Mouse (Mus musculus): Measurements from ENCODE around the gene Ryr2.

Ryr2 gene

DNA sequence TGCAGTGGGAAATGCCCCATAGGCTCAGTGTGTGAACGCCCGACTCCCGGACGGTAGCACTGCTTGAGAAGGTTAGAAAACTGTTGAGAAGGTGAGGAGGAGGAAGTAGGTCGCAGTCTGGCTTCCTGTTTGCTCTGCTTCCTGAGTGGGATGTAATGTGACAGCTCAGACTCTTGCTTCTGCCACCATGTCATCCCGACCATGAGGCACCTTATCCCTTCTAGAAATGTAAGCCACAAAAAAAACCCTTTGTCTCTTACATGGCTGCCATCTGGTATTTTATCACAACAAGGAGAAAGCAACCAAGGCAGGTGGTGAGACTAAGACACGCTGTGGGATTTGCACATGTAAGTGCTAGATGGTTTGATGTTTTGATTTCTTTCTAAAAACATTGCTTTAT is 12.2 kb downstream of the Ryr2 start:
- no peak for DNase-seq (ENCODE audit: low spot score)

DNA sequence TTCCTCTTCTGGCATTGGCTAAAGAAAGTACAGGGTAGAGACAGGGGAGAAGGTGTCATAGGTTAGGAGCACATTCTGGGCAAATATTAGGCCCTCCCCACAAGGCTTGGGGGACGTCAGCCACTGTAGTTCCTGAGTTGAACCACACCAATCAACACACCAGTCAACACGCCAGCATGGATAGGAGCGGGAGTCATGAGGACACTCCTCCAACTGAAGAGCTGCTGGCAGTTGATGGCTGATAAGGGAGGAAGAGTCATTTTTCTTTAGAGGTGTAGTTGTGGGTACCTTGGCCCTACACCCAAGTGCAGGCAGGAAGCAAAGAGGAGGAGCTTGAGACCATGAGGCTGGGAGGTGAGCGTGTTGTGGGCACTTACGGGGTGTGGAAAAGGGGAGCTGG is 13.6 kb downstream of the Ryr2 start:
- no peak for DNase-seq (ENCODE audit: low spot score)

DNA sequence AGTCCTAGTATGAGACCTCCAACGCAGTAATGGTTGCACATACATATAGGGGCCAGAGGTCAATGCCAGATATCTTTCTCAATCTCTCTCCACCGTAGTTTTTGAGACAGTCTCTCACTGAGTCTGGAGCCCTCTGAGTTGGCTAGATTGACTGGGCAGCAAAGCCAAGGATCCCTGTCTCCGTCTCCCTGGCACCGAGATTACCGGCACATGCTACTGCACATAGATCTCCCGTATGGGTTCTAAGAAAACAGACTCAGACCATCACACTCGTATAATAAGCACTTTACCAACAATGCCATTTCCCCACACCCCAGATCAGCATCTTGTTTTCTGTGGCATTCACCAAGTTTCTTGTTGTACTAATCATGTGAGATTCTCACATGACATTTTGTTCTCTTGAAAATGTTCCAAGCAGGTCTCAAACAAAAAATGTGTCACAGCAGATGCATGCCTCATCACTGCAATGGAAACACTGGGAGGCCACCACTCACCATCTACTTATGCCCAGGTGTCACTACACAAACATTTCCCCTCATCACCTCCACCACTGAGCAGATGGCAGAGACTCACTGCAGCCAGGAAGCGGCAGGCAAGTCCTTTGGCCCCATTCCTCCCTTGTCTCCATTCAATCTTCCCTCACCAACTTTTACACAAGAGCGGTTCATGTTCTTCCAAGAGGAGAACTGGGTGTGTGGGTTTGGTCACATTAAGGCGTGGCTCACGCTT is 14.2 kb downstream of the Ryr2 start:
- no peak for DNase-seq (ENCODE audit: low spot score)

DNA sequence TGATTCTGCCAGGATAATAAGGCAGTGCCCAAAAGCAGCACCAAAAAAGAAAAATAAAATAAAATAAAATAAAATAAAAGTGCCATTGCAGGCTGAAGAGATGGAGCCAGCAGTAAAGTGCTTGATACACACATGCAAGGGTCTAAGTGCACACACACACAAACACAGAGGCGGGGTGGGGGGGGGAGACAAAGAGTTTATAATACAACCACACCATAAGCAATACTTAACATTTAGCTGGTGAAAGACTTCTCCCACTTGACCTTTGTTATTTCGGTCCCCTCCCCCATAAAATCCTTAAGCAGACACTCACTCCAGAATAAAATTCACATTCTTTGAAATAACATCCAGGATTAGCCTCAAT is 22.7 kb downstream of the Ryr2 start:
- no peak for DNase-seq (ENCODE audit: low spot score)

DNA sequence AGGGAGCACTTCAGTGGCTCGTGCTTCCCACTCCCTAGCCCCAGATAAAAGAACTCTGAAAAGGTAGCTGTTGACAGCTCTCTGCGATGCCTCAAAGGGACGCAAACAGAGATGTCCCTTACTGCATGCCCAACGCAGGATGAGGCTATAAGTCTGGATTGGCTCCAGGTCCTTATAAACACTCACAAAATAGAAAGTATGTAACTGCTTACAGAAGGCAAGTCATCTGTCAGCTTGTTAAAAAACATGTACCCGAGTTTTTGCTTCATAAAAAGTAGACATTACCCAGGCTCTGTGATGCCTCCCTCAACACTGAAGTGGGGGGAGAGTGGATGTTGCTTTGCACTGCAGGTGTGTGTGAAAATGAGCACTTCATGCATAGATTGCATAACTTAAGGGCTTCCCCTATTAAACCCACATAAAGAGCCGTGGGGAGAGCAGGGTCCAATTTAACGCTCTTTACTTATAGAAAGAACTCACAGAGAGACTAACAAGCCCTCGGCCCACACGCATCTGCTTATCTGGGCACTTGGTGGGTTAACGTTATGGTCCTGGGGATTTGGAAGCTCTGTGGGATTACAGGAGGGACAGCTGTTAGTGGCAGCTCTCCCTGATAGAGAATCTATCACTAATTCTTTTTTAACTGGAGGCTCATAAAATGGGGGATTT is 23.2 kb downstream of the Ryr2 start:
- DNase-seq (ENCODE audit: low spot score), result no peak

DNA sequence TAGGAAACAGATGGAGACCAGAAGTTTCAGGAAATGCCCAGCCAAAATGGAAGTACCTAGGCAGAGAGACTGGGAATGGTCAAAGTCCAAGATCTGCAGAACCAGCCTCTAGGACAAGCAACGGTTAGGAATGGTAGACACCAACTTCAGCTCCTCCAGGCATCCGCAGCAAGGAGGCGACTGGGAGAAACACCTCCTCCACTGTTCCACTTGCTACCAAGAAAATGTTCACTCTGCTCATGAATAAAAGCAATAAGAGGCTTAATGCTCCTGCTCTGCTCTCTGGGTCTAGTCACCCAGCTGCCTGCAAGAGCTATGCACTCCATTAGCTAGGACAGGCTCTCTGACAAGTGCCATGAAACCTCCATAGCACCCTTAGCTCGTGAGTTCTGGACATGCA is 26.2 kb downstream of the Ryr2 start:
- DNase-seq (ENCODE audit: low spot score), result no peak

DNA sequence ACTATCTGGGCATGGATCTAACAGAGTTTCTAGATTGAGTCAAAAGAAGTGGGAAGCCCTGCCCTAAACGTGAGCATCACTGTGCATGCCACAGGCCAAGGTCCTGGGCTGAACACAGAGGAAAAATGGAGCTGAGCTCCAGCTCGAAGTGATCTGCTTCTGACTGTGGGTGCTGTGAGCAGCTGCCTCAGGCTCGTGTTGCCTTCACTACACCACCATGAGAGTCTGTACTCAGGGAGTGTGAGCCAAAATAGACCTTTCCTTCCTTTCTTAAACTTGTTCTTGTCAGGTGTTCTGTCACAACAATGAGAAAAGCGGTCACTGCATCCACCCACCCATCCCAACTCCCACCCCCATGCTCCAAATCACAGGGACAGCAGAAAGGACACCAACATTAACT is 27.2 kb downstream of the Ryr2 start:
- no peak for DNase-seq (ENCODE audit: low spot score)

DNA sequence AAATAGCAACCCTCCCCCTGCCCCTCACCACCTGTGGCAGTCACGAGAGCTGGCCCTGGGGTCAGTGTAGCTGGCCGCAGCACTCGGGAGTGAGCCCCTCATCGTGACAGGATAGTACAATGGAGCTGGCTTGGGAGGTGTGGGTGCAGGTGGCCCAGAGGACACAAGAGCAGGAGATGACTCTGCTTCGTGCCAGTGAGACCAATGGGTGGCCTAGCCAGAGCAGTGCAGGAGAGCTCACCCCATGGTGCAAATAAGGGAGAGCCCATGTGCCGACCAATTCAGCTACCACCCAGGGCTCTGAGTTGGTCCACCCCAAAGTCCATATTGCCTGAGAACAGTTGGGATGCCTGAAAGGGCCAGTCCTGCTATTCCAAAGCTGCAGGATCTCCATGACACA is 31.8 kb downstream of the Ryr2 start:
- DNase-seq (ENCODE audit: low spot score), result no peak

DNA sequence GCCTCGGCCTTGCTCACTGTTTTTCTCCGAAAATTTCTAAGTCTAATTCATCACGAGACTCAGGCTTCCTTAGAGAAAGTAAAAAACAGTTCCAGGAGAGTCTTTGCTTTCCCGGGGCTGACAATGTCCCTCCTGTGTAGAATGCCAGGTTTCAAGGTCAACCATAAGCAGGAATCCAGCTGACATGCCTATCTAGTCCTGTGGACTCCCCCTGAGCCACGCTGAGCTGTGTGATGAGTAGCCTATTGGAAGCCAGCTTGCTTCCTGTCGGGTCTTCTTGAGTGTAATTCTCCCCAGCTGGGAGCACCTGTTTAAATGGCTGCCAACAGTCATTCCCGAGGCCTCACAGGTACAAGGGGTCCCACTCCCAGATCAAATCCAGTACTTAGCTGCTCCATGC is 34.2 kb downstream of the Ryr2 start:
- DNase-seq (ENCODE audit: low spot score), result no peak

DNA sequence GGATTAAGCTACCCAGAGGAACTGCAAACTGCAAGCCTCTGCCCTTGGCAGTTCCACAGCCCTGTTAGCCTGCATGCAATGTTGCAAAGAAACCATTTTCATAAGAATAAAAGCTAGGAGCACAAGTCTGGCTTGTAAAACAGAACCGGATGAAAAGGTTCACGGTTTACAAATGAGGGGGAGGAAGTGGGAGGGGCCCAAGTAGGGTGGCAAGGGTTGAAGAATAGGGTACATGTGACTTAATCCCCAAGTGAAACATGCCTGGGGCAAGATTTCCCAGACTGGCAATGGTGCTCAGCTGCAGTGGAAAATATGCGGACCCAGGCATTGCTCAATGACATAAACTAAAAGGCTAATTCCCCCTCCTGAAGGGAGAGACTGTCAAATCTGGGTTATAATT is 34.6 kb downstream of the Ryr2 start:
- DNase-seq (ENCODE audit: low spot score), result no peak

DNA sequence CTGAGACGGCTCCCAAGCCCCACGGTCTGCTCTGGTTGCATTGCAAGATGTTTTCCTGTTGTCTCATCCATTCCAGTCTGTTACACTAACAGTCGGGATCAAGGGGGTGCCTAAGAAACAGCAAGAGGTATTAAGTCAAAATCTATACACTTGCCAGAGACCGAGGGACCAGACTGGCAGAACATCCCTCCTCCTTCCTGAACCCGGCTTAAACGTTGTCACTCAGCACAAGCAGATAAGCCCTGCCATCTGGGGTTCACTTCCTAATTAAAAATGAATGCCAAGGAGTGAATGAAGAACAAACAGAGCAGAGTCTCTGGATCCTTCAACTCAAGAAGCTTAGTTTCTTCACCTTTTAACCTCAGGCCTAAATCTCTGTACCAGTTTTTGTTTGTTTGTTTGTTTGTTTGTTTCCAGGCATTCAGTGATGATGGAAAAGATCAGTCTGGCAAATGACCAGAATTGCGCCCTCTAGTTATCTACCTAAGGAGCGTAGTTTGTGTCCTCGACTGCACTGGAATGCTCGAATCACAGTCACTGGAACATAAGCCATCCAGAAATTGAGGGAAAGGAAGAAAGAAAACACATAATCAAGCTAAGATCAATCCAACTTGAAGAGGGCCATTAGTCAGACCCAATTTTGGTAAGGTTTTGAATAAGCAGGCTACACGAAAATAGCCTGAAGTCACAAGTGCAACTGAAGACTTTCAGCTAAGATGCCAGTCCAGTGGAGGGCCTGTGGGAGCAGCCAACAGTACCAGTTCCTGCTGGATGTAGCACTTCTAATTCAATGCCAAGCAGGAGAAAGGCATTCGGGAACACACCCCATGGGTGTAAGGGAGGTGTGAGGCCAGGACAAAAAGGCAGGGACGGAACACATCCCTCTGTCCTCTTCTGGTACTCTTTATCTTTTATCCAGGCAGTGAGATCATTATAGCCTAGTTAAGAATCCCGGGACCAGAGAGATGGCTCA is 36.3 kb downstream of the Ryr2 start:
- no peak for DNase-seq (ENCODE audit: low spot score)

DNA sequence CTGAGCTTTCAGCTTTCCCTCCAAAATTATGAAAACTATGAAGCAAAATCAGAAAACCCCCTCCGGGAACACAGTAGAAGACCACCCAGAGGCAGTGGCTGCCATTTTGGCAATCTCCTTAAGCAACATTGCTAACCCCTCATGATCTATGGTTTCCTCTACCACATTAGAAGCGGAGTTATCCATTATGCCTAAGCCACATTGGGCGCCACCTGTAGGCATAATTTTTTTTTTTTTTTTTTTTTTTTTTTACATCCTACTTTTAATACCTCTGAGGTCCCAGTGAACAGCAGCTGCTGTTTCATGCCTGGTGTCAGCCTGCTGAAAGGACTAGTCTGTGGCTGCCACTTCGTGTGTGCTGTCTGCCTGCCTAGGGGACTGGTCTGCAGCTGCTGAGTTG is 42.2 kb downstream of the Ryr2 start:
- DNase-seq (ENCODE audit: low spot score), result no peak

DNA sequence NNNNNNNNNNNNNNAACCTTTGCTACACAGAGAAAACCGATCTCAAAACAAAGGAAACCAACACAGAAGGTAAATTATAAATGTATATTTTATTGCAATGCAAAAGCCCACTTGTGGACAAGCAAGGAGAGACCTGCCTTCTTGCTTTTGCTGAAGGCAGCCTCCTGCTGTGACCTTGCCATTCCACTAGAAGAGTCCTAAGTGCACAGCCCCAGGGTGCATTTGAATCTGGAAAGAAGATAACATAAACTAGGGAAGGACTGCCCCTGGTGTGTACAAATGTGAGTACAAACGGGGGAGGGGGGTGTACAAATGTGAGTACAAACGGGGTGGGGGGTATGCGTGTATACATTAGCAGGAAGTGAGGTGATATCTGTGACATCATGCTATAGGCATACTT is 43.2 kb downstream of the Ryr2 start:
- DNase-seq (ENCODE audit: low spot score), result no peak

DNA sequence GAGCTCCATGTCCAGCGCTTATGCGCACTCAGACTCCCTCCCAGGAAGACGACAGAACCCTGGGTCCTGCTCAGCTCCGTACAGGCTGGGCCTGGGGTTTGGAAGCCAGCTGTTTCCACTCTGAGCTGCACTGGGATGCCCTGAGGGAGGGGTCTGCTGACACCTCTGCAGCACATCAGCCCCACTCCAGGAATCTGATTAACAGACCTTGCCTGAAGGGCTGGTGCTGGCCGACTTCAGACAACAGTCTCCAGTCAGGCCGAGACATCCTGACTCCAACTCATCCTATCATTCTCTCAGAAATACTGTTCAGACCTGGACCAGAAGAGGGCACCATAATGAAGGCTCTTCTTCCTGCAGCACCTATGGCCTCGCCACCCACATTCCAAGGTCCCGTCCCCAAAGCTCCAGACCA is 49.4 kb downstream of the Ryr2 start:
- no peak for DNase-seq (ENCODE audit: low spot score)

DNA sequence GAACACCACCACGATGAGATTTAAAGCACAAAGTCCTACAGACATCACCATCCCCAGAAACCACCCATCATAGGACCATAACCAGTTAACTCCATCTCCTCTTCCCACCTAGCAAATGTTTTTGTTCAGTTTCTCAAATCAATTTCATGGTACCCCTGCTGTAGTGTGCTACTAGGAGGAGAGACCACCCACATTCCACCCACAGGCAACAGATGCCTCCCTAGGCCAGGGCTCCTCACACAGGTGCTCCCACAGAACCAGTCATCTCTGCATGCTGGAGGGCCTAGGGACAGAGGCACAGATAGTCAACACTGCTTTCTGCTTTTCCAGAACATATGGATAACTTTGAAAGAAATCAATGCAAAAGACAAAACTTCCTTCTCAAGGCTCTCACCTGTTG is 50.8 kb downstream of the Ryr2 start:
- no peak for DNase-seq (ENCODE audit: low spot score)

DNA sequence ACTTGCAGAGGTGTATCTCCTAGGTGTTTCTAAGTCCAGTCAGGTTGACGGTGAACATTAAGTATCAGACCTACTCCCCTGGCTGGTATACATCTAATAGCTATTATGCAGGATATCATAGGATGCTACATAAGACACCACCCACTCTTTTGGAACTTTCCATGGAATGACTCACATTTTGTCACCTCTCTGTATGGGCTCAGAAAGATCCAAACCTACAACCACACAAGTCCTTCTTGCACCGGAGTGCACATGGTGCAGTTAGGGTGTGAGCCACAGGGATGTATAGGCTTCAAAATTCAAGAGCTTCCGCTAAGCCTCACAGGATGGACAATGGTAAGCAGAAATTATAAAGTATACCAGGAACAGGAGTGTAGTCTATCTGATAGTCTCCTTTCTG is 52.8 kb downstream of the Ryr2 start:
- DNase-seq (ENCODE audit: low spot score), result no peak

DNA sequence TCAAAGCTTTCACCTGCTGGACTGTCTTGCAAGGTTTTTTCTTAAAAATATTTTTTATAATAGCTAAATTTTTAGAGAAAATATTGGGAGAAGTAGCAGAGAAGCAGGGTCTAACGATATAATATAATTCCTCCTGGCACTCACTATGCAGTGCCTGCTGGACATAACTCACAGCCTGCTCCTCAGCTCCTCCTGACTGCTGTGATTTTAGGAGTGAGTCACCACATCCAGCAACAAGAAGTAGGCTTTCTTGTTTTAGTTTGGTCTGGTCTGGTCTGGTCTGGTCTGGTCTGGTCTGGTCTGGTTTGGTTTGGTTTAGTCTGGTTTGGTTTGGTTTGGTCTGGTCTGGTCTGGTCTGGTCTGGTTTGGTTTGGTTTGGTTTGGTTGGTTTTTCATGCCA is 55.9 kb downstream of the Ryr2 start:
- peak; percentile 16 for DNase-seq (ENCODE audit: low spot score)

DNA sequence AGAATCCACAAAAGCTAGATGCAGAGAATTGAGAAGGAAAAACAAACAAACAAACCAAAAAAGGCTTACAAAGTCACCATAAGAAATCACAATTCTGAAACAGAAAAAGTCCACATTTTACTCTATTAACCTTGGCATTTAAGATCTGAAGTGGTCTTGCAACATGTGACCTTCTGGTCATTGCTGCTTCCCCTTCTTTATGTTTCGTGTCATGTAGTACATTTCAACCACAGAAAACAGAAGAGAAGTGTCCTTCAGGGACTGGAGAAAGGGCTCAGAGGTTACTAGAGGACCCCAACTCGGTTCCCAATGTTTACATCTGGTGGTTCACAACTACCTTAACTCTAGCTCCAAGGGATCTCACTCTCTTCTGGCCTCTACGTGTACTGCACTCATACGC is 59.7 kb downstream of the Ryr2 start:
- no peak for DNase-seq (ENCODE audit: low spot score)

DNA sequence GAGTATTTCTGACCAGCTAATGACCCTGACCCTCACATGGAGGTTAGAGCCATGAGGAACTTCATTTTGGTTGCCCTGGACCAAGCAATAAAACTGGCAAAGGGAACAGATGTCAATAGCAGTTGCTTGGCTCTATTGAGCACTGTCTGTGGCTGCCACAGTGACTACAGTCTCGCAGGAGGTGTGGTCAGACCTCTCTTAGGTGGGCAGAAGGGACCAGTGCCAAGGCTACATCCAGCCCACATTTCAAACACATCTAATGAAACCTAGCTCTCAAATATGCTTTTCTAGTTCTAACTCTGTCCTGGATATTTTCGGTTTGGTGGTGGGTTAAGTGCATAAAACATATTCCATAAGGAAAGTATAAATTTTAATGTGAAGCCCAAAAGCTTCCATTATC is 62.0 kb downstream of the Ryr2 start:
- no peak for DNase-seq (ENCODE audit: low spot score)

DNA sequence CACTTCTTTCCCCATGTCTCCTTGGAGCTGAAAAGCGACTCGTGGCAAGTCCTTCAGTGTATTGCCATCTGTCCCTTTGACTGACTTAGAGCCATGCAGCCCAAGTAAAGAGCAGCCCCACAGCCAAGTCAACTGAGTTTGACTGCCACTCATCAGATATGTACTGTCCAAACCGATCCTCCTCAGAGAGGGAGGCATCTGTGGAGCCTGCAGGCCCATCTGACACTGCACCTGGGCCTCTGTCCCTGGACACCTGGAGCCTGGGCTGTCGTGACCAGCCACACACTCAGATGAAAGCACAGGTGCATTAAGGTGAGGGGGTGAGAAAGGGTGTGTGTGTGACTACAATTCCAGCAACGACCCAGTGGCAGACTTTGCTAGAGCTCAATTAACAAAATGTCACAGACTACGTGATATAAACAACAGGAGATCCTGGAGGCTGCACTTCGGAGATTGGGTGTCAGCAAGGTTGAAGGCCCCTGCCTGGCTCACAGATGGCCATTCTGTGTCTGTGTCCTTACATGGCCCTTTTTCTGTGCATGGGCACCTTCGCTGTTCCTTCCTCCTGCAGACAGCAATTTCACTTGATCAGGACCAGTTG is 63.8 kb downstream of the Ryr2 start:
- DNase-seq (ENCODE audit: low spot score), result no peak

DNA sequence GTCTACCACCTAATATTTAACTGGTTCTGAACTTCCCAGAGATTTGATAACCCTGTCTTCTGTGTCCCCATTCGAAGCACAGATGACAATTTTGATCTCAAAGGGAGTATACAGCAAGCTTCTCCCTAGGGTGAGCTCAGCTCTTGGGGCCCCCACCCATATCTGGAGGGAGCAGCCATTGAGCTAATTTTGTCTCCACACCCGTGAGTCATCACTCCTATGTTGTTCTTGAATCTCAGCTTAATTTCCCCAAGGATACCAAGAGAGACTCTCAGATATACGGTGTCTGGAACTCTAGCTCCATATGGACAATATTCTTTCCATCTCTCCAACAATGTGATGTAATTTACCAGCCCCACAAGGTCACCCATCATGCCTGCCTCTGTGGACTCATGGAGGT is 66.8 kb downstream of the Ryr2 start:
- DNase-seq (ENCODE audit: low spot score), result peak; percentile 33

DNA sequence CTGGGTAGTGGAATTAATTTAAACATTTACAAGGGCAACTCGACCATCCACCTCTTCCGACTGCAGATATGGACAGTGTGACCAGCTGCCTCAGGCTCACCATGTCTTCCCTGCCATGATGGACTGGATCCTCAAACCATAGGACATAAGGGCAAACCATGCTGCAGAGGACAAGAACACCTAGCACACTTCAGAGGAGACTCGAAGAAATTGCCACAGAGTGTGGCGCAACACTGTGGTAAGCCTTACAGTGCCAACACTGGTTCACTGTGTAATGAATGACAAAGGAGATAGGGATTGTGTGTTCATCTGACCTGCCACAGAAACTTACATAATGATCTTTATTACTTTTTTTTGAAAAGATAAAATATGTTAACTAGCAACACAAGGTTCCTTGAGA is 68.1 kb downstream of the Ryr2 start:
- DNase-seq (ENCODE audit: low spot score), result no peak

DNA sequence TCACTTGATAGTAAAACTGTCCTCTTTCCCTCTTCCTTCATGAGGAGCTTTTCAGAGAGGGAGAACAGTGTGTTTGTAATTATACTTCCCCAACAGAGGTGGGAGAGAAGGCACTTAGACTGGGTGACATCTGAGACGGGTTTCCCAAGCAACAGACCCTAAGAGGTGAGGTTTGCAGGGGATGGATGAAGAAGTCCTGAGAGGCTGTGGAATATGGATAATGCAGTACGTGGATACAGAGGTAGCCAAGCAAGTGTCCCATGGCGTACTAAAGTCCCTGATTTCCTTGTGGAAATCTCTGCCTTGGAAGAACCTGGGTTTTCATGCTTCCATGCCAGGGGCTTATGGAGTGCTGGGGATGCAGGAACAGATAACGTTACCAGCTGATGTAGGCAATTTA is 69.5 kb downstream of the Ryr2 start:
- no peak for DNase-seq (ENCODE audit: low spot score)

Data from MN1 (cell line).